Comparison of ENCODE assay signal across 9 mouse cellular contexts in the genomic region with DNA sequence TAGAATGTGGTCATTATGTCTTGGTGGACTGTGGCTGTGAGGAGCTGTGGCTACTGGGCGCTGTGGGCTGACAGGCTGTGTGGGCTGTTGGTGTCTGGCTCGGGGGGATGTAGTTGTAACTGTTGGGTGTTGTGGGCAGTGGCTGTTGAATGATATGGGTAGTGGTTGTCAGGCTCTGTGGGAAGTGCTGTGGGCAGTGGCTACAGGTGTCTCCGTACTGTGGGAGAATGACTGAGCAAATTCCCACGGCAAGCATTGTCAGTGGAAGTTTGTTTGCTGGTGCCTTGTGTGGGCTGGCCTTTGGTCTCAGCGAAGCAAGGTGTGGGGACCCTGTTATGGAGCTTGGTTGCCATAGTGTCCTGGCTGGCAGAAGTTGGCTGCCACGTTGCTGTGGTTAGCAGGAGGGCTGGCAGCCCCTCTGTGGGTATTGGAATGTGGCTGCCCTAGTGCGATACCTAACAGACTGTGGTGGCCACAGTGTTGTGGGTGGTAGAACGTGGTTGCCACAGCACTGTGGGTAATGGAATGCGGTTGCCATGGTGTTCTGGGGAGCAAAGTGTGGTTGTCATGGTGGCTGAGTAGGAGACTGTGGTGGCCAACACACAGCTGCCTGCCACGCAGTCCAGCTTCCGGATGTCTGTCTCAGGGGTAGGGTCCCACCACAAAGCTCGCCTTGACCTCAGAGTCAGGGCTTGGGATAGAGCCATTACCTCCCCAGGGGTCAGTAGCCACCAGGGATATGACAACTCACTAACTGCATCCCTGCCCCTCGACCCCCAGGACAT. TPM values are rescaled to one million over a fixed set of nuclear protein-coding genes. Genes with fewer than 3 reads are reported as not detected.
DNase-seq lines count a peak whose midpoint lies in the region; ATAC-seq lines count a peak whose summit lies in the region.
"Had no signal": no experiment of that assay in that cellular context is flagged by ENCODE, and none has a peak within 500 bp of the region (broad histone marks: within the 10 kb centered on the region; RNA-seq: fewer than 3 reads in every experiment).

No protein-coding gene starts in this region.

- peak; percentile 82 for DNase-seq in right cerebral cortex, adult 18-20 months
- DNase-seq in right cerebral cortex, postnatal 4 days = no peak
- peak; percentile 61 to 73 for DNase-seq in frontal cortex, postnatal 14 days (ENCODE audit: low spot score in 2 of 2)
- DNase-seq in right cerebral cortex, postnatal 36 days (ENCODE audit: low spot score in 2 of 2) = peak; percentile 79 to 82
- DNase-seq in testis, postnatal 14 days (ENCODE audit: low spot score) = no peak
- no peak for DNase-seq in spleen, postnatal 4 days (ENCODE audit: low spot score in 2 of 2)
- no peak for DNase-seq in yolk sac, embryonic 10.5 days (ENCODE audit: low spot score)

- H3K4me1 ChIP-seq in limb, embryonic 13.5 days = peaks cover 80% of the 10 kb centered on the region

- H3K27ac ChIP-seq in limb, embryonic 13.5 days = peak overlapping the region; percentile 48
- H3K27ac ChIP-seq: liver, embryonic 15.5 days had no signal

- H3K4me3 ChIP-seq in limb, embryonic 13.5 days = no peak overlapping the region
- H3K4me3 ChIP-seq: liver, embryonic 15.5 days had no signal

- H3K9me3 ChIP-seq in limb, embryonic 13.5 days = no peaks in the 10 kb centered on the region
- H3K9me3 ChIP-seq: liver, embryonic 15.5 days had no signal

- no peak overlapping the region for H3K9ac ChIP-seq in limb, embryonic 13.5 days
- H3K9ac ChIP-seq: liver, embryonic 15.5 days had no signal

- H3K27me3 ChIP-seq in limb, embryonic 13.5 days = no peaks in the 10 kb centered on the region

- WGBS in limb, embryonic 13.5 days = 73% methylated on average over 13 of the region's 13 CpGs

- peaks cover 14% of the 10 kb centered on the region; the same call in 1 of the 2 replicates for H3K36me3 ChIP-seq in limb, embryonic 13.5 days
- H3K36me3 ChIP-seq: liver, embryonic 15.5 days had no signal

- no peak for ATAC-seq in limb, embryonic 13.5 days (ENCODE audit: low FRiP score, low read depth)

- no peak overlapping the region for H3K4me2 ChIP-seq in limb, embryonic 13.5 days (replicated peaks)
- H3K4me2 ChIP-seq: liver, embryonic 15.5 days had no signal

RNA-seq across cellular contexts. Expression of gene Dpf1, which starts 11.3 kb away (rescaled TPM):
- polyA plus RNA-seq in limb, embryonic 13.5 days (2015; fragmentation: Nextera tagmentation; extraction: Ambion mirVana) = 21.6 and 21.9 TPM in 2 replicates

RNA-seq across cellular contexts. Expression of gene Ppp1r14a, which starts 25.9 kb away (rescaled TPM):
- 5.8 and 7.5 TPM in 2 replicates for polyA plus RNA-seq in limb, embryonic 13.5 days (2015; fragmentation: Nextera tagmentation; extraction: Ambion mirVana)

RNA-seq across cellular contexts. Expression of gene Spint2, which starts 33.3 kb away (rescaled TPM):
- polyA plus RNA-seq in limb, embryonic 13.5 days (2015; fragmentation: Nextera tagmentation; extraction: Ambion mirVana) = 110 and 112 TPM in 2 replicates

Comparison
In these comparisons a context has a peak if more than half of its experiments do, and no peak if none do; other contexts are left out.
1. DNase-seq: peak in right cerebral cortex, adult 18-20 months (single experiment), frontal cortex, postnatal 14 days (2 of 2) and right cerebral cortex, postnatal 36 days (2 of 2); none in right cerebral cortex, postnatal 4 days (single experiment), testis, postnatal 14 days (single experiment), spleen, postnatal 4 days (0 of 2) and yolk sac, embryonic 10.5 days (single experiment).